Mouse (Mus musculus) lung, postnatal 0 days (tissue): ENCODE measurements around the gene Syf2. TPM values are rescaled to one million over a fixed set of nuclear protein-coding genes. Genes with fewer than 3 reads are reported as not detected.

ENCODE experiments used
- ATAC-seq: fragments of 200-750 bp; cut with Nextera tagmentation; 2 replicates; pipeline ENCODE4 v1.8.0; 2017; ENCODE audit warnings: moderate library complexity
- DNase-seq: peaks from one replicate; pipeline ENCODE4 v3.0.0-alpha.2; 2016; ENCODE audit warnings: low spot score
- H3K27ac ChIP-seq: fragments of 300-500 bp; sonication (generic); 2 replicates; pipeline ENCODE4 v1.5.1; 2014; ENCODE audit warnings: antibody characterized with exemption, mild to moderate bottlenecking, low read length, mixed read lengths
- H3K27me3 ChIP-seq: fragments of 300-500 bp; sonication (generic); replicated peaks from 2 replicates; pipeline ENCODE4 v1.6.1; 2014; ENCODE audit warnings: low read length, mixed read lengths; ENCODE audit not compliant: insufficient read depth
- H3K36me3 ChIP-seq: fragments of 300-500 bp; sonication (generic); 2 replicates; pipeline ENCODE4 v1.6.1; 2014; ENCODE audit warnings: low read length, mixed read lengths; ENCODE audit not compliant: insufficient read depth
- H3K4me1 ChIP-seq: fragments of 300-500 bp; sonication (generic); 2 replicates; pipeline ENCODE4 v1.6.1; 2014; ENCODE audit warnings: antibody characterized with exemption, low read depth, low read length, mixed read lengths; ENCODE audit not compliant: insufficient read depth
- H3K4me2 ChIP-seq: fragments of 300-500 bp; sonication (generic); replicated peaks from 2 replicates; pipeline ENCODE4 v1.6.1; 2014; ENCODE audit warnings: low read depth, mild to moderate bottlenecking, low read length, moderate library complexity, mixed read lengths
- H3K4me3 ChIP-seq: fragments of 300-500 bp; sonication (generic); 2 replicates; pipeline ENCODE4 v1.5.1; 2014; ENCODE audit warnings: low read depth, low read length
- H3K9ac ChIP-seq: fragments of 300-500 bp; sonication (generic); replicated peaks from 2 replicates; pipeline ENCODE4 v1.6.1; 2014; ENCODE audit warnings: low read depth, mild to moderate bottlenecking
- H3K9me3 ChIP-seq: fragments of 300-500 bp; sonication (generic); 2 replicates; pipeline ENCODE4 v1.6.1; 2016; ENCODE audit warnings: low read length, mixed read lengths
- CTCF ChIP-seq: IDR thresholded peaks from 2 replicates; pipeline ENCODE4 v1.5.1; 2016; ENCODE audit warnings: antibody characterized with exemption, mild to moderate bottlenecking
- EP300 ChIP-seq: IDR thresholded peaks from 2 replicates; pipeline ENCODE4 v1.6.1; 2016; ENCODE audit warnings: antibody characterized with exemption, mild to moderate bottlenecking, control low read depth
- WGBS: fragments of 180-500 bp; shearing (Covaris S2); extraction: QIAGEN DNeasy Blood & Tissue Kit; methylation state at CpG from one replicate; pipeline ENCODE4 v1.1.7; 2014; 5-methylcytosine and 5-hydroxymethylcytosine counted together
- polyA plus RNA-seq: library from polyadenylated mRNA; unstranded; fragments of >200 nt; fragmentation: Nextera tagmentation; extraction: Ambion mirVana; gene quantifications from 2 replicates; pipeline ENCODE4 v1.2.1, GENCODE M21; 2015

The Syf2 gene
- polyA plus RNA-seq, 1 experiment from 2014 or later = 132 TPM

DNA sequence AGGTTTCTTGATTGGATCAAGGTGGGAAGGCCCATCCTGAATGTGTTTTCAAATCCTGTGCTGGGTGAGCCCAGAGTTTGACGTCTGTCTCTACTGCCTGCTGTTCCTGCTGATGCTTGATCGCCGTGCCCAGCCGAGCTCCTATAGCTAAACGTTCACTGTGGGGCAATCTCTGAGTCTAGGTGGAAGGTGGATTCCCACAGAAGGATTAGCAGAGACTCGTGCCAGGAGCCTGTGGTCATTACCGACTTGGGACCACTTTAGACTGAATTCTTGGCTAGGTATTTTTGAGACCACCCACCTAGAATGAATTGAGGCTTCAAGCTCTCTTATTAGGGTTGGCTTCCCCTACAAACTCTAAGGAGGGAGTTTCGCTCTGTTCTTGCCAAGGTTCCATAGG lies 48.2 kb downstream of the Syf2 start:
- no peak overlapping the region for H3K4me3 ChIP-seq
- DNase-seq (no peak), ATAC-seq (no peak)
- no peaks in the 10 kb centered on the region for H3K4me1 ChIP-seq
- H3K27ac ChIP-seq = no peak overlapping the region
- H3K36me3 ChIP-seq = no peaks in the 10 kb centered on the region
- WGBS = 69% methylated on average over 8 of the region's 8 CpGs
- H3K9me3 ChIP-seq = no peaks in the 10 kb centered on the region
- H3K27me3 ChIP-seq = no peaks in the 10 kb centered on the region
- H3K9ac ChIP-seq = no peak overlapping the region
- no peak for TF ChIP-seq CTCF
- no peak for TF ChIP-seq EP300
- no peak overlapping the region for H3K4me2 ChIP-seq

DNA sequence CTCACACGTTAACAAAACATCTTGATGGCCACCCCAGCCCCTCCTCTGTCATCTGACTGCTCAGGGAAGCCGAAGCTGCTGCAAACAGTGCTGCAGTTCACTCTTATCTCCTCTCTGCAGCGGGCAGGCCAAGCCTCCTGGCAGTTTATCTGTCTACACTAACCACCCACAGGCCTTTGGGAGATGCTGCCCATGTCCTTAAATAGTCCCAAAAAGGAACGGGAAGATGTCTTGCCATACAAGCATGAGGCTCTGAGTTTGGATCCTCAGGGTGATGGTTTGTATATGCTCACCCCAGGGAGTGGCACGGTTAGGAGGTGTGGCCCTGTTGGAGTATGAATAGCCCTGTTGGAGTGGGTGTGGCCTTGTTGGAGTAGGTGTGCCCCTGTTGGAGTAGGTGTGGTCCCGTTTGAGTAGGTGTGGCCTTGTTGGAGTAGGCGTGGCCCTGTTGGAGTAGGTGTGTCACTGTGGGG lies 51.3 kb downstream of the Syf2 start:
- no peaks in the 10 kb centered on the region for H3K36me3 ChIP-seq
- ATAC-seq = peak; percentile 47
- no peak overlapping the region for H3K27ac ChIP-seq
- no peaks in the 10 kb centered on the region for H3K9me3 ChIP-seq
- no peaks in the 10 kb centered on the region for H3K4me1 ChIP-seq
- H3K4me2 ChIP-seq = no peak overlapping the region
- no peak overlapping the region for H3K9ac ChIP-seq
- no peak overlapping the region for H3K4me3 ChIP-seq
- H3K27me3 ChIP-seq = no peaks in the 10 kb centered on the region
- no peak for TF ChIP-seq EP300
- no peak for TF ChIP-seq CTCF
- 38% methylated on average over 7 of the region's 7 CpGs for WGBS
- no peak for DNase-seq

DNA sequence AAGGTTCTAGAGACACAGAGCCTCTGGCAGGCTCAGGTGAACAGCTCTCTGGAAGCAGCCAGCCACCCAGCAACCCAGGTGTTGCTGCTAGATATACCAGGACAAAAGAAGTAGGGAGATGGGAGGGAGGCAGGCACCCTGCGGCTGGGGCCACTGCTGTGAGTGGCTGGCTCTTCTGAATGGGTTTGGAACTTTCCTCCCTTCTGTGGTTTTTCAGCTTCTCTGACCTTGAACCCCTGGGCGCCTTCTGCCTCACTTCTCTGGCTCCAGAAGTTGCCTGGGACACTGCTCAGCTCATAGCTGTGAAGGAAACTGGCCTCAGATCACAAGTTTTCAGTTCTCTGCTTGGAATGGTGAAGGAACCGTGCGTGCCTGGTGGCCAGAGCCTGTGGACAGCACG lies 52.4 kb downstream of the Syf2 start:
- WGBS = 38% methylated on average over 5 of the region's 5 CpGs
- TF ChIP-seq CTCF (no peak), EP300 (no peak)
- peak; percentile 46 for ATAC-seq
- no peak overlapping the region for H3K27ac ChIP-seq
- no peaks in the 10 kb centered on the region for H3K36me3 ChIP-seq
- no peak overlapping the region for H3K9ac ChIP-seq
- no peaks in the 10 kb centered on the region for H3K9me3 ChIP-seq
- no peak overlapping the region for H3K4me2 ChIP-seq
- no peaks in the 10 kb centered on the region for H3K27me3 ChIP-seq
- no peak overlapping the region for H3K4me3 ChIP-seq
- DNase-seq = peak; percentile 43
- no peaks in the 10 kb centered on the region for H3K4me1 ChIP-seq

DNA sequence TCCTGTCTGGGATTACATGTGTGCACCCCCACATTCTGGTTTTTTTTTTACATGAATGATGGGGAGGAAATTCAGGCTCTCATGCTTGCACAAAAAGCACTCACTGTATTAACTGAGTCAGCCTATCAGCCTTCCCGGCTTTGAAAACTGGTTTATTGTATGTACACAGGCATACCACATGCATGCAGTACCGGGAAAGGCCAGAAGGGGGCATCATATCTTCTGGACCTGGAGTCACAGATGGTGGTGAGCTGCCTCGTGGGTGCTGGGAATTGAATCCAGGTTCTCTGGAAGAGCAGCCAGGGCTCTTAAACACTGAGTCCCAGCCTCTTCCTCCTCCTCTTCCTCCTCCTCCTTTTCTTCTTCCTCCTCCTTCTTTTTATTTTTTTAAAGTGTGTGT lies 53.9 kb downstream of the Syf2 start:
- Histone ChIP-seq H3K4me2 (no peak overlapping the region), H3K9ac (no peak overlapping the region), H3K4me3 (no peak overlapping the region), H3K4me1 (no peaks in the 10 kb centered on the region), H3K27ac (no peak overlapping the region), H3K9me3 (no peaks in the 10 kb centered on the region), H3K36me3 (no peaks in the 10 kb centered on the region), H3K27me3 (no peaks in the 10 kb centered on the region)
- no peak for TF ChIP-seq EP300
- TF ChIP-seq CTCF = peak; percentile 53
- 65% methylated on average over 3 of the region's 3 CpGs for WGBS
- no peak for DNase-seq
- no peak for ATAC-seq

DNA sequence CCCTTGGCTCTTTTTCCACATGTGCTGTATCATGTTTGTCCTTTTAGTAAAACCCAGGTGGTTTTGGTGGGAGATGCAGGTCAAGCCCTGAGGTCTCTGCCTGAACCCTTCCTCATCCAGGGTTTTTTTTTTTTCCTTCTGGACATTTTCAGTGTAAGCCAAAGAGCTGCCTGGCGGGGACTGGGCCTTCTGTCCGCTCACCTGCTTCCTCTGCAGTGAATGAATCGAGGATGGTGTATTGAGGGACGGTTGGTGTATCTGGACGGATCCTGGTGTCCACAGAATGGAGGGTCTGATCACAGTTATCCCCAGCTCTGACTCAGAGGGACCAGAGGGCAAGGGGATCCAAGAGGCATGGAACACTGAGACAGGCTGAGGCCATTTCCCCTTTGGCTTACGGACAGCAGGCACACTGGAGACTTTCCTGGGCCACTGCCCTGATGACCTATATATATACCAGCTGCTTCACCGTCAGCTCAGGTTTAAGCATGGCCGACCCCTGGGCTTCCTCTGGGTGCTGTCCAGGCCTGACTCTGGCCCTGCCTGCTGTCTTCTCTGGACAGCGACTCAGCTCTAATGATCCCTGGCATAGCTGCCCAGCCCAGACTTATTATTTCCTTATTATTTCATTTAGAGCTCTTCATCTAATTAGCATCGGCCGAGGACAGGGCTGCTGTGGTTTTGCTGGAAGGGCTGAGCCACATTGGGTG lies 55.1 kb downstream of the Syf2 start:
- no peak for DNase-seq
- TF ChIP-seq EP300 (no peak), CTCF (no peak)
- Histone ChIP-seq H3K36me3 (no peaks in the 10 kb centered on the region), H3K27me3 (no peaks in the 10 kb centered on the region), H3K9me3 (no peaks in the 10 kb centered on the region), H3K27ac (no peak overlapping the region), H3K4me3 (no peak overlapping the region), H3K9ac (no peak overlapping the region), H3K4me1 (no peaks in the 10 kb centered on the region), H3K4me2 (no peak overlapping the region)
- ATAC-seq = no peak
- 80% methylated on average over 11 of the region's 11 CpGs for WGBS

DNA sequence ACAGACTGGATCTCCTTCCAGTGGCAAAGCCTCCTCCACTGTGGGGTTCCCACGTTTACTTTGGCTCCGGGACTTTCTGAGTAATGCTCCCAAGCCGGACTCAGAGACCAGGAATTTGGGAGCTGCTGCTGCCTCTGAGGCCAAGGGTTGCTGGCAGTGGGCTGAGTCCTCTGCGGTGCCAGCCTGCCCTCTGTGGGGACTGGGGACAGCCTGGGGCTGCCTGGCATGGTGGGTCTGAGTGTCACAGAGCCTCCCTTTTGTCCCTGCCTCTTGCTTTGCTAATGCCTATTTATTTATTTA lies 55.6 kb downstream of the Syf2 start:
- DNase-seq (no peak), ATAC-seq (no peak)
- WGBS = 36% methylated on average over 4 of the region's 4 CpGs
- no peak overlapping the region for H3K27ac ChIP-seq
- no peaks in the 10 kb centered on the region for H3K4me1 ChIP-seq
- H3K4me2 ChIP-seq = no peak overlapping the region
- no peak for TF ChIP-seq CTCF
- no peak for TF ChIP-seq EP300
- no peak overlapping the region for H3K9ac ChIP-seq
- H3K4me3 ChIP-seq = no peak overlapping the region
- H3K9me3 ChIP-seq = no peaks in the 10 kb centered on the region
- H3K36me3 ChIP-seq = no peaks in the 10 kb centered on the region
- H3K27me3 ChIP-seq = no peaks in the 10 kb centered on the region

DNA sequence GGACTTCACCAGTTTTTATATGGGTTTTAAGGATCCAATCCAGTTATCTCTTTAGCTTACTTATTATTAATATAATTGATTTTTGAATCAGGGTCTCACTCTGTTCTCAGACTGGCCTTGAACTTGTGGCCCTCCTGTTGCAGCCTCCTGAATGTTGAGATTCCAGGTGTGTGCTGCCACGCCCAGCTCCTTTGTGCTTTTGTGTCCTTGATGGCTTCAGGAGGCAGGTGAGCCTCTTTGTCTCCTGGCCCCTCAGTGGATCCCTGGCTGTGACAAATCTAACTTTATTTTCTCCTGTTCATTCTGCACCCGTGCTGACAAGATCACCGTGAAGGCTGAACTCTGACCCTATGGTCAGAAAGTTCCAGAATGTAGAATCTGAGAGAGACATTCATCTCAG lies 56.3 kb downstream of the Syf2 start:
- Histone ChIP-seq H3K4me1 (no peaks in the 10 kb centered on the region), H3K4me3 (no peak overlapping the region), H3K9ac (no peak overlapping the region), H3K9me3 (no peaks in the 10 kb centered on the region), H3K27ac (no peak overlapping the region), H3K4me2 (no peak overlapping the region), H3K36me3 (no peaks in the 10 kb centered on the region), H3K27me3 (no peaks in the 10 kb centered on the region)
- ATAC-seq (no peak), DNase-seq (no peak)
- WGBS = 69% methylated on average over 3 of the region's 3 CpGs
- TF ChIP-seq CTCF (no peak), EP300 (no peak)

Other genes starting within 250 kb of the Syf2 start
- 2.9 and 3.0 TPM in 2 replicates for gene Man1c1, start 226.6 kb upstream of the Syf2 start, polyA plus RNA-seq
- gene Ldlrap1, start 162.9 kb upstream of the Syf2 start, polyA plus RNA-seq = 23.5 and 24.4 TPM in 2 replicates
- gene Maco1, start 77.6 kb upstream of the Syf2 start, polyA plus RNA-seq = 32.5 and 33.1 TPM in 2 replicates
- gene Rhd, start 66.4 kb upstream of the Syf2 start, polyA plus RNA-seq = 1.5 and 2.8 TPM in 2 replicates
- gene Tmem50a, start 15.9 kb upstream of the Syf2 start, polyA plus RNA-seq = 271 and 296 TPM in 2 replicates
- 542 and 611 TPM in 2 replicates for gene Rsrp1, start 7.3 kb upstream of the Syf2 start, polyA plus RNA-seq
- gene Runx3, start 189.8 kb downstream of the Syf2 start, polyA plus RNA-seq = 0.13 and 0.18 TPM in 2 replicates